Mouse (Mus musculus): ENCODE measurements around the gene Btbd8. TPM values are rescaled to one million over a fixed set of nuclear protein-coding genes. Genes with fewer than 3 reads are reported as not detected.

Btbd8 gene
- polyA plus RNA-seq, 1 experiment from 2014 or later: 6.6 TPM

GRCm38 (mm10) chr5:107524281-107524680 lies 86.5 kb downstream of the Btbd8 start:
- no peak overlapping the region for H3K9ac ChIP-seq
- 77% methylated on average over 10 of the region's 10 CpGs for WGBS
- H3K27ac ChIP-seq: no peak overlapping the region
- no peaks in the 10 kb centered on the region for H3K4me1 ChIP-seq
- H3K27me3 ChIP-seq: no peaks in the 10 kb centered on the region
- H3K36me3 ChIP-seq: no peaks in the 10 kb centered on the region
- ATAC-seq (ENCODE audit: insufficient number of reproducible peaks, insufficient read depth, low FRiP score, low TSS enrichment): no peak
- H3K4me2 ChIP-seq (replicated peaks): no peak overlapping the region
- no peaks in the 10 kb centered on the region for H3K9me3 ChIP-seq
- H3K4me3 ChIP-seq: no peak overlapping the region

GRCm38 (mm10) chr5:107528856-107529255 lies 91.1 kb downstream of the Btbd8 start:
- Histone ChIP-seq H3K27ac (no peak overlapping the region), H3K36me3 (no peaks in the 10 kb centered on the region), H3K27me3 (no peaks in the 10 kb centered on the region), H3K9me3 (no peaks in the 10 kb centered on the region), H3K9ac (no peak overlapping the region), H3K4me2 (replicated peaks) (no peak overlapping the region), H3K4me3 (no peak overlapping the region), H3K4me1 (no peaks in the 10 kb centered on the region)
- ATAC-seq (ENCODE audit: insufficient number of reproducible peaks, insufficient read depth, low FRiP score, low TSS enrichment): no peak
- 88% methylated on average over 3 of the region's 3 CpGs for WGBS

GRCm38 (mm10) chr5:107533590-107533989 lies 95.8 kb downstream of the Btbd8 start:
- ATAC-seq (ENCODE audit: insufficient number of reproducible peaks, insufficient read depth, low FRiP score, low TSS enrichment): no peak
- Histone ChIP-seq H3K9ac (no peak overlapping the region), H3K36me3 (no peaks in the 10 kb centered on the region), H3K27ac (no peak overlapping the region), H3K4me1 (no peaks in the 10 kb centered on the region), H3K27me3 (no peaks in the 10 kb centered on the region), H3K9me3 (no peaks in the 10 kb centered on the region), H3K4me2 (replicated peaks) (no peak overlapping the region), H3K4me3 (no peak overlapping the region)
- WGBS: 64% methylated on average over 2 of the region's 2 CpGs

GRCm38 (mm10) chr5:107534581-107534980 lies 96.8 kb downstream of the Btbd8 start, which contains the start of gene 1700028K03Rik:
Gene 1700028K03Rik, plus strand, starts transcription at chr5:107534709.
- H3K9ac ChIP-seq: no peak within 1 kb of the TSS
- no peak for ATAC-seq (ENCODE audit: insufficient number of reproducible peaks, insufficient read depth, low FRiP score, low TSS enrichment)
- H3K27me3 ChIP-seq: no peaks in the 10 kb centered on the region
- no peak within 1 kb of the TSS for H3K27ac ChIP-seq
- H3K4me2 ChIP-seq (replicated peaks): no peak within 1 kb of the TSS
- H3K4me3 ChIP-seq: no peak within 1 kb of the TSS
- WGBS: 64% methylated on average over 15 of the region's 15 CpGs
- no peaks in the 10 kb centered on the region for H3K9me3 ChIP-seq
- H3K4me1 ChIP-seq: no peaks in the 10 kb centered on the region
- H3K36me3 ChIP-seq: no peaks in the 10 kb centered on the region

- WGBS: 25% methylated on average over 7 of the region's 7 CpGs
- Histone ChIP-seq H3K4me3 (no peak overlapping the region), H3K4me2 (replicated peaks) (no peak overlapping the region), H3K27ac (no peak overlapping the region), H3K9ac (no peak overlapping the region), H3K4me1 (peaks cover 4% of the 10 kb centered on the region; the same call in 1 of the 2 replicates), H3K27me3 (no peaks in the 10 kb centered on the region), H3K9me3 (no peaks in the 10 kb centered on the region), H3K36me3 (no peaks in the 10 kb centered on the region)
- ATAC-seq (ENCODE audit: insufficient number of reproducible peaks, insufficient read depth, low FRiP score, low TSS enrichment): no peak
These were observed 103.9 kb downstream of the Btbd8 start for GRCm38 (mm10) chr5:107541696-107542095.

- no peaks in the 10 kb centered on the region for H3K9me3 ChIP-seq
- H3K4me3 ChIP-seq: no peak overlapping the region
- peaks cover 9% of the 10 kb centered on the region for H3K36me3 ChIP-seq
- no peak for ATAC-seq (ENCODE audit: insufficient number of reproducible peaks, insufficient read depth, low FRiP score, low TSS enrichment)
- H3K27ac ChIP-seq: no peak overlapping the region
- no peak overlapping the region for H3K4me2 ChIP-seq (replicated peaks)
- 83% methylated on average over 4 of the region's 4 CpGs for WGBS
- H3K4me1 ChIP-seq: peaks cover 4% of the 10 kb centered on the region; the same call in 1 of the 2 replicates
- H3K9ac ChIP-seq: no peak overlapping the region
- H3K27me3 ChIP-seq: no peaks in the 10 kb centered on the region
These were observed 108.1 kb downstream of the Btbd8 start for GRCm38 (mm10) chr5:107545927-107546326.

- no peaks in the 10 kb centered on the region for H3K9me3 ChIP-seq
- H3K4me2 ChIP-seq (replicated peaks): no peak overlapping the region
- H3K27ac ChIP-seq: no peak overlapping the region
- WGBS: 83% methylated on average over 3 of the region's 3 CpGs
- no peak for ATAC-seq (ENCODE audit: insufficient number of reproducible peaks, insufficient read depth, low FRiP score, low TSS enrichment)
- H3K27me3 ChIP-seq: no peaks in the 10 kb centered on the region
- no peak overlapping the region for H3K4me3 ChIP-seq
- H3K36me3 ChIP-seq: peaks cover 17% of the 10 kb centered on the region
- H3K4me1 ChIP-seq: no peaks in the 10 kb centered on the region
- H3K9ac ChIP-seq: no peak overlapping the region
These were observed 110.2 kb downstream of the Btbd8 start for GRCm38 (mm10) chr5:107547955-107548354.

- Histone ChIP-seq H3K4me3 (no peak overlapping the region), H3K9me3 (no peaks in the 10 kb centered on the region), H3K4me1 (no peaks in the 10 kb centered on the region), H3K4me2 (replicated peaks) (no peak overlapping the region), H3K27ac (no peak overlapping the region), H3K36me3 (peaks cover 17% of the 10 kb centered on the region), H3K27me3 (no peaks in the 10 kb centered on the region), H3K9ac (no peak overlapping the region)
- WGBS: 90% methylated on average over 3 of the region's 3 CpGs
- ATAC-seq (ENCODE audit: insufficient number of reproducible peaks, insufficient read depth, low FRiP score, low TSS enrichment): no peak
These were observed 110.6 kb downstream of the Btbd8 start for GRCm38 (mm10) chr5:107548444-107548843.

GRCm38 (mm10) chr5:107554336-107554735 lies 116.5 kb downstream of the Btbd8 start:
- Histone ChIP-seq H3K4me3 (no peak overlapping the region), H3K4me2 (replicated peaks) (no peak overlapping the region), H3K9me3 (no peaks in the 10 kb centered on the region), H3K4me1 (no peaks in the 10 kb centered on the region), H3K27me3 (no peaks in the 10 kb centered on the region), H3K27ac (no peak overlapping the region), H3K36me3 (peaks cover 32% of the 10 kb centered on the region), H3K9ac (no peak overlapping the region)
- 88% methylated on average over 5 of the region's 5 CpGs for WGBS
- ATAC-seq (ENCODE audit: insufficient number of reproducible peaks, insufficient read depth, low FRiP score, low TSS enrichment): no peak

GRCm38 (mm10) chr5:107556969-107557368 lies 119.2 kb downstream of the Btbd8 start:
- WGBS: 77% methylated on average over 3 of the region's 3 CpGs
- Histone ChIP-seq H3K4me1 (no peaks in the 10 kb centered on the region), H3K27ac (no peak overlapping the region), H3K4me2 (replicated peaks) (no peak overlapping the region), H3K9me3 (no peaks in the 10 kb centered on the region), H3K27me3 (no peaks in the 10 kb centered on the region), H3K9ac (no peak overlapping the region), H3K4me3 (no peak overlapping the region), H3K36me3 (peaks cover 43% of the 10 kb centered on the region)
- no peak for ATAC-seq (ENCODE audit: insufficient number of reproducible peaks, insufficient read depth, low FRiP score, low TSS enrichment)

Other genes starting within 250 kb of the Btbd8 start
- gene Tgfbr3, start 148.4 kb upstream of the Btbd8 start, polyA plus RNA-seq (2016; fragmentation: Nextera tagmentation; extraction: Ambion mirVana): 25.3 and 27.5 TPM in 2 replicates
- 4.8 and 5.2 TPM in 2 replicates for gene Brdt, start 106.8 kb upstream of the Btbd8 start, polyA plus RNA-seq (2016; fragmentation: Nextera tagmentation; extraction: Ambion mirVana)
- gene Ephx4, start 35.3 kb upstream of the Btbd8 start, polyA plus RNA-seq (2016; fragmentation: Nextera tagmentation; extraction: Ambion mirVana): 1.5 and 1.6 TPM in 2 replicates
- not detected in 2 replicates for gene Lpcat2b, start 6.4 kb upstream of the Btbd8 start, polyA plus RNA-seq (2016; fragmentation: Nextera tagmentation; extraction: Ambion mirVana)
- gene Gm42669, start 69.6 kb downstream of the Btbd8 start, polyA plus RNA-seq (2016; fragmentation: Nextera tagmentation; extraction: Ambion mirVana): 0.50 and 0.72 TPM in 2 replicates
- 0.08 and 0.11 TPM in 2 replicates for gene 1700028K03Rik, start 96.7 kb downstream of the Btbd8 start, polyA plus RNA-seq (2016; fragmentation: Nextera tagmentation; extraction: Ambion mirVana)
- gene Rpap2, start 159.4 kb downstream of the Btbd8 start, polyA plus RNA-seq (2016; fragmentation: Nextera tagmentation; extraction: Ambion mirVana): 17.6 and 21.0 TPM in 2 replicates
- gene Glmn, start 159.9 kb downstream of the Btbd8 start, polyA plus RNA-seq (2016; fragmentation: Nextera tagmentation; extraction: Ambion mirVana): 42.1 and 47.8 TPM in 2 replicates